Mouse (Mus musculus): ENCODE data around the gene Rbm34. TPM values are rescaled to one million over a fixed set of nuclear protein-coding genes. Genes with fewer than 3 reads are reported as not detected.

Rbm34 gene
- total RNA-seq, 2 experiments from 2014 or later = 4.7 to 4.8 TPM

DNA sequence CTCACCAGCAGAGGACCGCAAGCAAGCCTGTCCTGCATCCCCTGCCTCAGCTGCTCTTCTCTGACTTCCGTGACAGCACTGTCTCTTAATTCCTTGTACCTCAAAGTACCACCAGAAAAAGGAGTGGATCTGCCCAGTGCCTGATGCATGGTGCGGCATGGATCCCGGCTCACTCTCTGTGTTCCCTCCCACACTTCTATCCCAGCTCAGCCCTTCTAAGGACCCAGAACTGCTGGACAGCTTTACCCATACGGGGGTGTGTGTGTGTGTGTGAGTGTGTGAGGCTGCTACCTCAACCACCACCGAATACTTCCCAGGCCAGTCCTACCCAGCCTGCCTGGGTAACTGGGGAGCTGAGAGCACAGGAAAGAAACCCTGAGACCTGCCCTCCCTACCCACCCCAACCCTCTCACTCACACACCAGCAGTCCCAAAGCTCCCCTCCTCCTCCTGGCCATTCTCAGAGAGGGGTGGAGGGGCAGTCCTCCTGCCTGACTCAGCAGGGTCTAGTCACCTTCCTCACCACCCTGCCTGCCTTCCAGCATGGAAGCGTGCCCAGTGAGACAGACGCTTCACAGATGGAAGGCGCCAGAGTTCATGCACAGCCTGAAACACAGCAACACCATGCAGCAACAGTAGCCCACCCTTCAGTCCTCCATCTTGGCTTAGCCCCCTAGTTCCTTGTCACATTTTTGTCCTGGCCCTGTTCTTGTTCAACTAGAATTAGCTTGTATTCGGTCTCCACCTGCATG lies 41.9 kb downstream of the Rbm34 start:
- H3K27ac ChIP-seq = peak overlapping the region; percentile 31; the same call in 1 of the 2 replicates
- intact Hi-C loops (cut with DNase I) = loop anchor here (1.0 kb wide), 1 partner anchor 46 kb away; no protein-coding TSS in a partner anchor
- no peak overlapping the region for H3K4me3 ChIP-seq
- TF ChIP-seq CTCF (IDR thresholded peaks at IDR 0.05) = no peak
- no peak for DNase-seq

DNA sequence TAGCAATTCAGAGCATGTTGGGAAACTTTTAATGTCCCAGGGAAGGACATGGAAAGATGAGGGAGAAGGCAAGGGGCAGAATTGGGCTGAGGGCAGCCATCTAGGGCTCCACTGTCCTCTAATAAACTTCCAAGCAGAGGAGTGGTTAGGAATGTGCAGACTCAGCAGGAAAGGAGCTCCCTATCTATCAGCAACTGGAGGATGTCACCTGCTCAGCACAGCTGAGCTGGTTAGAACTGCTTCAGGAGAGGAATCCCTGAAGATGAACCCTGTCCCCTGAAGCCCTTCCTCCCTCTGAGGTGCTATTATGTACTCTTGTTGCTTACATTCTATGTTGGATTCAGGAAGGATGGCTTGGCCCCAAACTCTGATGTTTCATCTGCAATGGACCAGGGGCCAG lies 42.8 kb downstream of the Rbm34 start:
- Histone ChIP-seq H3K4me3 (no peak overlapping the region), H3K27ac (no peak overlapping the region)
- intact Hi-C loops (cut with DNase I) = no loop called here
- no peak for DNase-seq
- no peak for TF ChIP-seq CTCF (IDR thresholded peaks at IDR 0.05)

DNA sequence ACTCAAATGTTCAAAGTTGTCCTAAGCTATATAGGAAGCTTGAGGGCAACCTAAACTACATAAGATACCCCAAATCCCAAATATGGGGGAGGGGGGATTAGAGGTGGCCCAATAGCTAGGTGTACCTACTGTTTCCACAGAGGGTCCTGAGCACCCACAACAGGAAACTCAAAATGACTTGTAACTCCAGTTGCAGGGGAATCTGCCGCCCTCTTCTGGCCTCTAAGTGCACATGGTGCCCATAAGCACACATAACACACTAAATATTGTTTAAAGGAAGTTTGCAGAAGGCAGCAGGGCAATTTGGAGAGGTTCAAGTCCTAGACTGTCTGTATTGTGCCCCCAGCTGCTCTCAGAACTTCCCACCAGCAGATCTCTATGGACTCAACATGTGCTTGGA lies 43.8 kb downstream of the Rbm34 start:
- no peak overlapping the region for H3K27ac ChIP-seq
- intact Hi-C loops (cut with DNase I) = no loop called here
- no peak for DNase-seq
- H3K4me3 ChIP-seq = no peak overlapping the region
- peak; percentile 53 for TF ChIP-seq CTCF (IDR thresholded peaks at IDR 0.05)

GRCm38 (mm10) chr8:126922981-126923380 lies 47.9 kb downstream of the Rbm34 start:
- no peak overlapping the region for H3K4me3 ChIP-seq
- TF ChIP-seq CTCF (IDR thresholded peaks at IDR 0.05) = no peak
- intact Hi-C loops (cut with DNase I) = loop anchor here (5.0 kb wide), 4 partner anchors 256 to 441 kb away; no protein-coding TSS in a partner anchor
- DNase-seq = no peak
- no peak overlapping the region for H3K27ac ChIP-seq

DNA sequence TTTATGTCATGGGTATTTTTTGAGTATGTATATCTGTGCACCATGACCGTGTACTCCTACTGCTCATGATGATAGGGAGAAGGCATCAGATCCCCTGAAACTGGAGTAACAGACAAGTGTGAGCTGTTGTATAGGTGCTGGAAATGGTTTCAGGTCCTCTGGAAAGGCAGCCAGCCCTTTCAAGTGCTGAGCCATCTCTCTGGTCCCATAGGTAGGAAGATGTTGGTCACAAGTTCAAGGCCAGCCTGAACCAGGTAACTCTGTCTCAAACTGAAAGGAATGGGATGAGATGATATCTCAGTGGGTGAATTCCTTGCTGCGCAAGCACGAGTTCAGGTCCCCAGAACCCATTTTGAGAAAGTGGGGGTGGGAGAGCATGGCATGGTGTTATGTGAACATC lies 49.4 kb downstream of the Rbm34 start:
- no peak for DNase-seq

GRCm38 (mm10) chr8:126920845-126921244 lies 50.0 kb downstream of the Rbm34 start:
- intact Hi-C loops (cut with DNase I) = loop anchor here (1.0 to 5.0 kb wide), 6 partner anchors 184 to 439 kb away; no protein-coding TSS in a partner anchor
- Histone ChIP-seq H3K27ac (peak overlapping the region; percentile 85), H3K4me3 (peak overlapping the region; percentile 50)
- peak; percentile 82 for DNase-seq
- peak; percentile 95 for TF ChIP-seq CTCF (IDR thresholded peaks at IDR 0.05)

More for the DNA sequence above, 49.4 kb downstream of the Rbm34 start:
- TF ChIP-seq CTCF (IDR thresholded peaks at IDR 0.05) = no peak
- intact Hi-C loops (cut with DNase I) = loop anchor here (1.0 to 5.0 kb wide), 6 partner anchors 185 to 439 kb away; no protein-coding TSS in a partner anchor
- Histone ChIP-seq H3K4me3 (no peak overlapping the region), H3K27ac (no peak overlapping the region)

DNA sequence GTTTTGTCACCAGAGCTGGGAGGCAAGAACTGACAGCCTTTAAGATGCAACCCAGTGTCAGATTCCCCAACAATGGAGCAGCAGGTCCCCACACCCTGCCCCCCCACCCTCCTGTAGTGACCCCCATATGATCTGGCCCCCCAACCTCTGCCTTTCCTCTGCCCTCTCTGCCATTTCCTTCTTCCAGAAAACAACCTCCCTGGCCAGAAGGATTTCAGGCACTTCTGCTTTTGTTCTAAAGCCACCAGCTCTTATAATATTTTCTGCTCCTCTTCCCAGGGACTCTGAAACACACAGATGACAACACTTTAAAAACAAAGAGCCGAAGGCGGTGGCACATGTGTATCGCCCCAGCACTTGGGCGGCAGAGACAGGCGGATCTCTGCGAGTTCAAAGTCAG lies 50.5 kb downstream of the Rbm34 start:
- peak overlapping the region; percentile 50 for H3K4me3 ChIP-seq
- TF ChIP-seq CTCF (IDR thresholded peaks at IDR 0.05) = no peak
- intact Hi-C loops (cut with DNase I) = loop anchor here (2.0 to 5.0 kb wide), 5 partner anchors 184 to 438 kb away; no protein-coding TSS in a partner anchor
- DNase-seq = no peak
- H3K27ac ChIP-seq = peak overlapping the region; percentile 85

GRCm38 (mm10) chr8:126919703-126920102 lies 51.2 kb downstream of the Rbm34 start:
- peak overlapping the region; percentile 71 for H3K27ac ChIP-seq
- intact Hi-C loops (cut with DNase I) = loop anchor here (2.0 to 5.0 kb wide), 6 partner anchors 183 to 437 kb away; no protein-coding TSS in a partner anchor
- no peak for TF ChIP-seq CTCF (IDR thresholded peaks at IDR 0.05)
- DNase-seq = no peak
- H3K4me3 ChIP-seq = no peak overlapping the region

DNA sequence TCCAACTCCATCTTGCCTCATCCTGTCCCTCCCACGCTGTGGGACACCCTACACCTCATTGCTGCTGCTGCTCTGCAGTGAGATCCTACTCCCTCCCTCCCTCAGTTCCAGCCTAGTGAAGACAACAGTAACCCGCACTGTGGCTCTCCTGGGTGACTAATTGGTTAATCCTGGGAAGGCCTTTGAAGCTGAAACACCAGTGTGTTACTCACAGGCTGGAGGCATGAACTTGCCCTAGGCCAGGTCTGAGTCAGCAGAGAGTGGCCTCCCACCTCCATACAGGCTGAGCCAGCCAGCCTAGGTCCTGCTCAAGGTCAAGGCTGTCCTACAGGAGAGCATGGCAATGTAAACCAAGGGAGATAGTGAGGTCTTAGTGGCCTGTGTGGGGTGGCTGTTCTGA lies 51.6 kb downstream of the Rbm34 start:
- no peak for DNase-seq
- intact Hi-C loops (cut with DNase I) = loop anchor here (5.0 kb wide), 1 partner anchor 322 kb away; no protein-coding TSS in a partner anchor
- Histone ChIP-seq H3K4me3 (no peak overlapping the region), H3K27ac (peak overlapping the region; percentile 71)
- TF ChIP-seq CTCF (IDR thresholded peaks at IDR 0.05) = no peak

DNA sequence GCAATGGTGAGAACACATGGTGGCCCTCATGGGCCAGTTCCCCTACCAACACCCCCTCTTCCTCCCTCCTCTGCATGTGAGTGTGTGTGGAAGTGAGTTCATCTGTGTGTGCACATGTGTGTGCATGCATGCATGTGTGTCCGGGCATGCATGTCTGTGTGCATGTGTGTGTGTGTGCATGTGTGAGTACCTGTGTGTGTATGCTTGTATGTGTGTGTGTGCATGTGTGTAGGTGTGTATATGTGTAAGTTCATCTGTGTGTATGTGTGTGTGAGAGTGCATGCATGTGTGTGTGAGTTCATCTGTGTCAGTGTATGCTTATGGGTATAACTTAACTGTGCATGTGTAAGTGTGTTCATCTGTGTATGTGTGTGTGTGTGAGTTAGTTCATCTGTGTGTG lies 52.5 kb downstream of the Rbm34 start:
- no peak for DNase-seq
- no peak for TF ChIP-seq CTCF (IDR thresholded peaks at IDR 0.05)
- Histone ChIP-seq H3K27ac (no peak overlapping the region; the same call in 1 of the 2 replicates), H3K4me3 (no peak overlapping the region)
- intact Hi-C loops (cut with DNase I) = loop anchor here (5.0 kb wide), 1 partner anchor 321 kb away; no protein-coding TSS in a partner anchor

DNA sequence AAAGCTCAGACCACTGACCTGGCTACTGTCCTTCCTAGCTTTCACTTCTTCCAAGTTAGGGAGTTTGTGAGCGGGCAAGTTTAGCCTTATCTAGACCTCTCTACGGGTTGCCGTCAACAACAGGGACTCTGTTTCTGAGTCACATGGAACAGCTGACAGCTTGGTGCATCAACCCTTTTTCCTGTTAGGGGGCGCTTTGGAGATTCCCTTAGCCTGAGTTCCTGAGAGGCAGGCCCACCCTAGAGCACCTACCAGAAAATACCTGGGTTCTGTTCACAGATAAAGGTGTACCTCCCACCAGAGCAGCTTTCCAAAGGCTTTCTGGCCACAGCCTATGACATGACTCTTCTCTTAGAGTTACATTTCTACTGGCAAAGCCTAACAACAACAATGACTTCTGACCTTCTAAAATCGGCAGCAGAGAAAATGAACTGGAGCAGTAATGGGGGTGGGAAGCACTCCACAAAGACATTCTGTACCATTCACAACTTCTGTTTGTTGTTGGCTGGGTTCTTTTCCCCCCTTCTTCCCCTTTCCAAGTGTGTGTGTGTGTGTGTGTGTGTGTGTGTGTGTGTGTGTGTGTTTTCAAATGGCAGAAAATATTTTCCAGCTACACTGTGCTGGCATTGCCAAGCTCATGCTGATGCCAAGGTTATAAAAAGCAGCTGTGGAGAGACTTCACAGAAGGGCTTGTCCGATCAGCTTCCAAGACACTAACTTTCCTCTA lies 53.5 kb downstream of the Rbm34 start:
- peak; percentile 29; the same call in 1 of the 2 replicates for TF ChIP-seq CTCF (IDR thresholded peaks at IDR 0.05)
- intact Hi-C loops (cut with DNase I) = loop anchor here (5.0 kb wide), 1 partner anchor 320 kb away; no protein-coding TSS in a partner anchor
- Histone ChIP-seq H3K4me3 (no peak overlapping the region), H3K27ac (peak overlapping the region; percentile 87)
- peak; percentile 81 for DNase-seq

DNA sequence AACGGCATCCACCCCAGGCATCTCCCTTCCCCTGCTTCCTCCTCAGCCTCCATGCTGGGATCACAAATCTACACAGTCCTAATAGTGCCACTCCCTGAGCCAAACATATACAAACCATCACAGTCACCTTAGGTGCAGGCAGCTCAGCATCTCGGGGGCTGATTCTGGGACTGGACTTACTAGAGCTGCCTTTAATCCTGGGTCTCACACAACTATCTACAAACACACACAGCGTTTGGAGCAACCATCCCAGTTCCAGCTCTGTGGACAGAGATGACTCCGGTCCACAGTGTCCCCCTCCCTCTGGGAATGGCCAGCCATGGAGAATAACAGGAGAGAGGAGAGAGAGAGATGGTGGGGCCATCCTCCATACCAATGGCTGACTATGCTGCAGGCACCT lies 54.3 kb downstream of the Rbm34 start:
- peak overlapping the region; percentile 87 for H3K27ac ChIP-seq
- no peak for TF ChIP-seq CTCF (IDR thresholded peaks at IDR 0.05)
- no peak overlapping the region for H3K4me3 ChIP-seq
- intact Hi-C loops (cut with DNase I) = loop anchor here (5.0 kb wide), 1 partner anchor 319 kb away; no protein-coding TSS in a partner anchor
- no peak for DNase-seq

All from gastrocnemius, adult 2 months (tissue).